Mouse (Mus musculus): ENCODE data around the gene Nr1i3. TPM values are rescaled to one million over a fixed set of nuclear protein-coding genes. Genes with fewer than 3 reads are reported as not detected.
A peak's percentile ranks its signal among the peaks of the same experiment; 100 is the strongest.

Gene Nr1i3
- total RNA-seq, 2 experiments from 2014 or later: 0.17 TPM; not detected in 1

DNA sequence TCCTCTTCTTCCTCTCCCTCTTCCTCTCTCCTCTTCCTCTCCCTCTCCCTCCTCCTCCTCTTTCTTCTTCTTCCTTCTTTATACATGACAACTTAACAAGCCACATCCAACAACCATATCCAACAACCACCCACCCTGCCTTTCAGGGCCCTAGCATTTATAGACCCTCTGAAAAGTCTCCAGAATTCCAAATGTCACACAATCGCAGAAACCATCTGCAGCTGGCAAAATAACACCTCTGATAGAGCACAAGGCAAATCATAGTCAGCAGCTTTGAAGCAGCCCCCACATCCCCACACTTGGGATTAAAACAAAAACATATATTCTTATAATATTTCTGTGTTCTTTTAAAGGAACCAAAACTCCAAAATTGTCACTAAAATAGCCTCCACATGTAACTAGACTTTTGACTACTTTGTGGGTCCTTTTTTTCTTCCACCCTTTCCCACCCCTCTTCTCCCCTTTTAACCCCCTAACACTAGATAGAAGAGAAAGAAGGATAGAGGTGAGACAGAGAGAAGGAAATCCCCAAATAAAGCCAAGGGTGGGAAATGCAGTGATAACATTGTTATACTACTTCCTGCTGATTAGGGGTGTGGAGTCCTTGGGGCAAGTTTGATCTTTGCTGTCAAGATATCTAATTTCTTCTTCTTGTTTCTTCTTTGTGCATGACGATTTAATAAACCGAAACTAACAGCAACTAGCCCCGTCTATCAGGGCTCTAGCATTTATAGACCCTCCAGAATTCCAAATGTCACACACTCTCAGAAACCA lies 52.4 kb downstream of the Nr1i3 start:
- intact Hi-C loops (cut with DNase I): no loop called here
- DNase-seq (ENCODE audit: low spot score in 2 of 2): no peak

DNA sequence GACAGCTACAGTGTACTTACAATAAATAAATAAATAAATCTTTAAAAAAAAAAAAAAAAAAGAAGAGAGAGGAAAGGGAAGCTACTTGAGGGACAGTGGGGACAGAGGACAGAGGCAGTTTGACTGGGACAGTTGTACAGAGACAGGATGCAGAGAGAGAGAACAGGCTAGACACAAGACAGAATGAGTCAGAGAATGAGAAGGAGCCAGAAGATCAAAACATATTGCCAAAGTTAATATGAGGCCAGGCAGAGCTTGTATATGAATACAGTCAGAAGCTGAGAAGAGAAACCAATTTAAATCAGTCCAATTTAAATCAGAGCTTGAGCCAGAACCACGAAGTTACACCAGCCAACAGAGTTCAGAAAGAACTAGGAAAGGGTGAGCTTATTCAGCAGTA lies 54.6 kb downstream of the Nr1i3 start:
- DNase-seq (ENCODE audit: low spot score in 2 of 2): no peak
- intact Hi-C loops (cut with DNase I): no loop called here

DNA sequence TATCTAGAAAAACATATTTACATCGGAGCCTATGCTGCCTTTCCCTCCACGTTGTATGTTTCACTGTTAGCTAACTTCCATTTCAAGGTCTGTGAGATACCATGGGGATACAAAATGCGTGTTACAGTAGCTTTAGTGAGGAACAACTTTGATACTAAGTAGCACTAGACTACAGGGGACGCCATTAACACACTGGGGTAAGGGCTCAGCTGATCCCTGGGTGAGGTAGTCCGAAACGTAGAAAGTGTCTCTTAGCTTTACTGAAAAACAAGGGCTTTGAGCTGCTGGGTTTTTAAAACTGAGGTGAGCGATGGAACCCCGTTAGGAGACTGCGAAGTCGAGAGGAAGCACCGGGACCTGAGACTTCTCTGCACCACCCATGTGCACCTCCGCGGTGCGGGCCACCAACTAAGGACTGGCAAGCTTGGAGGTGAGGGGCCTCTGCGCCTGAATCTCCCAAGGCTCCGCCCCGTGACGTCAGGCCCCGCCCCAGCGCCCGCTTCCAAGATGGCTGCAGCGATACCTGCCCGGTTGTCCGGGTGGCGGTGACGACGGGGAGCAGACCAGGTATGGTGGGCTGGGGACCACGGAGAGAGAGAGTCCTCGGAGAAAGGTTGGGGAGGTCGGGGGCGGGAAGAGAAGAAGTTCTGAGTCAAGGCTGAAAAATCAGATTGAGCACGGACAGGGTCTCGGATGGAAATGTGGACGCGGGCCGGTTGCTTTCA lies 56.2 kb downstream of the Nr1i3 start, which contains the start of gene B4galt3:
Gene B4galt3, plus strand, starts transcription at position 481 of the 725 bp plus-strand sequence.
- intact Hi-C loops (cut with DNase I): loop anchor here (2.0 kb wide), 1 partner anchor 17 kb away; the partner anchor contains the start of gene Usp21
- DNase-seq (ENCODE audit: low spot score in 2 of 2): peak; percentile 95

Other genes with a start within 250 kb of the Nr1i3 start
- gene Fcgr2b, start 237.4 kb upstream of the Nr1i3 start, total RNA-seq (2021): 1 to 10 TPM; 5.5 to 5.8 TPM
- gene Fcgr4, start 195.1 kb upstream of the Nr1i3 start, total RNA-seq (2021): not detected
- 10 to 100 TPM in 1 of 2 experiments, 1 to 10 TPM in 1; 9.0 to 13.6 TPM for gene Fcgr3, start 149.0 kb upstream of the Nr1i3 start, total RNA-seq (2021)
- gene Cfap126, start 100.1 kb upstream of the Nr1i3 start, total RNA-seq (2021): 1 to 10 TPM in 1 of 2 experiments, not detected in 1; 1.1 TPM
- gene Sdhc, start 63.4 kb upstream of the Nr1i3 start, total RNA-seq (2021): 100 to 1,000 TPM; 200 to 204 TPM
- not detected for gene Mpz, start 63.3 kb upstream of the Nr1i3 start, total RNA-seq (2021)
- 100 to 1,000 TPM in 1 of 2 experiments, 10 to 100 TPM in 1; 95.1 to 123 TPM for gene Pcp4l1, start 17.7 kb upstream of the Nr1i3 start, total RNA-seq (2021)
- 10 to 100 TPM; 81.7 to 86.7 TPM for gene Tomm40l, start 8.5 kb downstream of the Nr1i3 start, total RNA-seq (2021)
- 1 to 10 TPM; 1.8 to 2.3 TPM for gene Apoa2, start 11.1 kb downstream of the Nr1i3 start, total RNA-seq (2021)
- 10 to 100 TPM; 13.5 to 13.8 TPM for gene Fcer1g, start 20.4 kb downstream of the Nr1i3 start, total RNA-seq (2021)
- gene Adamts4, start 36.5 kb downstream of the Nr1i3 start, total RNA-seq (2021): 10 to 100 TPM; 11.1 to 16.4 TPM
- 100 to 1,000 TPM; 252 to 309 TPM for gene Ndufs2, start 37.4 kb downstream of the Nr1i3 start, total RNA-seq (2021)
- 10 to 100 TPM; 63.6 to 64.6 TPM for gene B4galt3, start 56.4 kb downstream of the Nr1i3 start, total RNA-seq (2021)
- gene Ppox, start 67.2 kb downstream of the Nr1i3 start, total RNA-seq (2021): 10 to 100 TPM; 21.7 to 26.6 TPM
- 10 to 100 TPM; 50.9 to 65.6 TPM for gene Usp21, start 74.0 kb downstream of the Nr1i3 start, total RNA-seq (2021)
- gene Ufc1, start 81.1 kb downstream of the Nr1i3 start, total RNA-seq (2021): 100 to 1,000 TPM; 107 to 121 TPM
- 10 to 100 TPM; 36.9 to 41.3 TPM for gene Dedd, start 115.2 kb downstream of the Nr1i3 start, total RNA-seq (2021)
- 10 to 100 TPM; 39.6 to 48.0 TPM for gene Nit1, start 131.7 kb downstream of the Nr1i3 start, total RNA-seq (2021)
- 100 to 1,000 TPM; 161 to 185 TPM for gene Pfdn2, start 131.7 kb downstream of the Nr1i3 start, total RNA-seq (2021)
- gene Klhdc9, start 146.8 kb downstream of the Nr1i3 start, total RNA-seq (2021): 10 to 100 TPM in 1 of 2 experiments, 1 to 10 TPM in 1; 7.9 to 10.9 TPM
- 1 to 10 TPM; 2.3 to 3.9 TPM for gene Nectin4, start 156.1 kb downstream of the Nr1i3 start, total RNA-seq (2021)
- gene Arhgap30, start 175.0 kb downstream of the Nr1i3 start, total RNA-seq (2021): 1 to 10 TPM; 1.7 to 1.8 TPM
- 100 to 1,000 TPM; 107 to 113 TPM for gene Usf1, start 197.3 kb downstream of the Nr1i3 start, total RNA-seq (2021)
- 1 to 10 TPM; 1.1 to 1.9 TPM for gene Tstd1, start 204.9 kb downstream of the Nr1i3 start, total RNA-seq (2021)
- 1 to 10 TPM; 4.9 to 5.3 TPM for gene F11r, start 223.6 kb downstream of the Nr1i3 start, total RNA-seq (2021)